Mouse (Mus musculus): ENCODE measurements at regions not wholly inside any gene's neighbourhood (a gene's known extent, or its start where the extent isn't known, plus 50 kb on each side); places are given as distances from the start of the nearest gene placed in this dataset.

- no peaks in the 10 kb centered on the region for H3K36me3 ChIP-seq
- H3K9me3 ChIP-seq (replicated peaks) = no peaks in the 10 kb centered on the region
- H3K4me3 ChIP-seq = no peak overlapping the region
- H3K27ac ChIP-seq (ENCODE audit: poor library complexity, severe bottlenecking) = no peak overlapping the region
- 86% methylated on average over 3 of the region's 3 CpGs for WGBS
- no peak for ATAC-seq (ENCODE audit: insufficient number of reproducible peaks, low FRiP score)
- no peak overlapping the region for H3K9ac ChIP-seq
- no peaks in the 10 kb centered on the region for H3K4me1 ChIP-seq (replicated peaks)
- no peaks in the 10 kb centered on the region for H3K27me3 ChIP-seq (replicated peaks)
- no peak overlapping the region for H3K4me2 ChIP-seq
Observed at GRCm38 (mm10) chr9:79527331-79527730, 191.3 kb downstream of the Col12a1 start.
